Mouse (Mus musculus) neutrophil, adult 83 days (primary cell): ENCODE results near the gene Nr2e3. TPM values are rescaled to one million over a fixed set of nuclear protein-coding genes. Genes with fewer than 3 reads are reported as not detected.

Experiments
- total RNA-seq, 2 experiments: library from RNA; stranded (reverse); gene quantifications; one replicate each; pipeline ENCODE4 v1.2.4; 2023

Nr2e3 gene
- total RNA-seq = not detected

GRCm38 (mm10) chr9:59960559-59960958, at the start of gene Nr2e3:
TSS of gene Nr2e3 (minus strand) at chr9:59960659.

Other genes with a start within 250 kb of the Nr2e3 start
- gene Senp8, start 209.9 kb downstream of the Nr2e3 start, total RNA-seq = 1 to 10 TPM; 2.5 to 3.2 TPM
- 10 to 100 TPM; 15.0 to 17.8 TPM for gene Myo9a, start 209.8 kb downstream of the Nr2e3 start, total RNA-seq